Mouse (Mus musculus): ENCODE data around the gene Wdr83os. TPM values are rescaled to one million over a fixed set of nuclear protein-coding genes. Genes with fewer than 3 reads are reported as not detected.

The Wdr83os gene
- total RNA-seq (2021), result 10 to 100 TPM; 57.7 to 69.0 TPM

DNA sequence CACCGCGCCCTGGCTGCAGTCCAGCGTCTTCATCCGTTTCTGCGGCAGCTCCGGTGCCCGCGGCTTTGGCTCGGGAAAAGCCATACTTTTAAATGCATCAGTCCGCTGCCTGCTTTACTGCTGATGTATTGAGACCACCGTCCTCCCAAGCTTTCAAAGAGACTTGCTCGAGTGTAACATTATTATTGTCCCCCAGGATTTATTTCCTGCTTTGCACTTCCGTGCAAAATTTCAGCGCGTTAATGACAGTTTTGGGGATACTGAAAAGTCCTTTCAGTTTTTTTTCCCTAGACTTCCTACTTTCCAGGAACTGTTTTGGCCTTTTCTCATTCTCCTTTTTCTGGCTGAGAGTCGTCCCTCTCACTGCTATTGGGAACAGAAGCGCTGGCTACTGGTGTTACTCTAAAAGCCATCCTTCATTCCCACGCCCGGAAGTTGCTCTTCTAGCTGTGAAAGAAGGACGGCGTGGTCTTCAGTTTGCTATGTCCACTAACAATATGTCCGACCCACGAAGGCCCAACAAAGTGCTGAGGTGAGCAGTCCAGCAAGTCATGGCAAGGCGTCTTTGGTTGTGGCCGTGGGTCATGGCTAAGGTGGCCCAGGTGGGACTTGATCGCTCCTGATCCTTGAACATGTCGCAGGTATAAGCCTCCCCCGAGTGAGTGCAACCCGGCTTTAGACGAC lies at the start of gene Wdr83os:
Wdr83os (plus strand) TSS at position 209 of the 684 bp plus-strand sequence.
- peak in 1 of 2 experiments; percentile 47 for DNase-seq (ENCODE audit: extremely low spot score in 1 of 2, low spot score in 1 of 2)

DNA sequence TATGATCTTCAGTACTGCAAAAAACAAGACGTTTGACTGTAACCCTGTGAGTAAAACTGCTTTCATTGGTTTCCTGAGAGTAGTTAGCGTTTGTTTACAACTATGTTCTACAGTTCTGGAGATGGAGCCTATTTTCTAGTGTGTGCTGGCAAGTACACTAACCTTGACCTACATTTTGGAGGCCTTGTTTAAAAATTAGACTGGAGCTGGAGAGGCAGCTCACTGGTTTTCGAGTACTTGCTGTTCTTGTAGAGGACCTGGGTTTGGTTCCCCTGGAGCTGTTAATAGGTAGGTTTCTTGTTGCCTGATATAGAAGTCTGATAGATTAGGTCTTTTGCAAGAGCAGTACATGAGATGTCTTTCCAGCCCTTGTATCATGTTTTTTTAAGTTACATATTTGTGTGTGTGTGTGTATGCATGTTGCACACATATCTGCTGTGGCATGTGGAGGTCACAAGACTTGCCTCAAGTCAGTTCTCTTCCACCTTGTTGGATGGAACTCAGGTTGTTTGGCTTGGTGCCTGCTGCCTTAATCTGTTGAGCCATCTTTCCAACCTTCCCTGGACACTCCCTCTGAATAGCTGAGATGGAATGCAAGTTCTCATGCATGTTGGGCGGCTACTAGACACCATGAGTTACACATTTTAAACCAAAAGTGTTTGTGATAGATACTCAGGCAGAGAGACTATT lies 47.8 kb upstream of the Wdr83os start:
- DNase-seq (ENCODE audit: extremely low spot score in 1 of 2, low spot score in 1 of 2), result no peak

DNA sequence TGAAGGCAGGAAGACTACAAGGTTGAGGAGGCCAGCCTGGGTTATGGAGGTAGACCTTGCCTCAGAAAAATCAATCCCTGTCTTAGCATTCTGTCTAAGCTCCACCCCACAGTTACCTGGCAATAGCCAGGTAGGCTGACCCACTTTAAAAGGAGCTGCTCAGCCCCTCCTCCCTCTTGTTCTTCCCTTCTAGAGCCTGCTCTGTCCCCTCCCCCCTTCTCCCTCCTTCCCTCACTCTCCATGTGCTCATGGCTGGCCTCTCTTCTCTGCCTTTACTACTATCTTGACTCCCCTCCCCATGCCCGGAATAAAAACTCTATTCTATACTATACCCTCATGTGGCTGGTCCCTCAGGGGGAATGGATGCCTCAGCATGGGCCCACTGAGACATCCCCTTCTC lies 46.7 kb upstream of the Wdr83os start:
- no peak for DNase-seq (ENCODE audit: extremely low spot score in 1 of 2, low spot score in 1 of 2)

DNA sequence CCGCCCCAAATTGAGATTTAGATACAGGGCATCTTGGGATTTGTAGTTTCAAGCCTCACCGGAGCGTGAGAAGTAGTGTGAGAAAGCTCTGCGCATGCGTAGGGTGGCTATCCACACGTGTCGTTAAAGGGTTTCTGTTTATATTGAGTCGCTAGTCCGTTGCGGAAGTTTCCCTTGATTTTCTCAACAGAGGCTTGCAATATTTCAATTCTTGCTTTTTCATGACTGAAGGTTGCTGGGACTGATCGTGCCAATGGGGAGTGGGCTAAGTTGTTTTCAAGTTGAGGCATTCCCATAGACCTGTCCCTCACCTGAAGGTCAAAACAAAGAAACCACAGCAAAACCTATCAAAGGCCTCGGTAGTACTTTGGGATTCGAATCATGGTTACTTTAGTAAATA lies 45.8 kb upstream of the Wdr83os start:
- DNase-seq (ENCODE audit: extremely low spot score in 1 of 2, low spot score in 1 of 2), result peak in 1 of 2 experiments; percentile 64

DNA sequence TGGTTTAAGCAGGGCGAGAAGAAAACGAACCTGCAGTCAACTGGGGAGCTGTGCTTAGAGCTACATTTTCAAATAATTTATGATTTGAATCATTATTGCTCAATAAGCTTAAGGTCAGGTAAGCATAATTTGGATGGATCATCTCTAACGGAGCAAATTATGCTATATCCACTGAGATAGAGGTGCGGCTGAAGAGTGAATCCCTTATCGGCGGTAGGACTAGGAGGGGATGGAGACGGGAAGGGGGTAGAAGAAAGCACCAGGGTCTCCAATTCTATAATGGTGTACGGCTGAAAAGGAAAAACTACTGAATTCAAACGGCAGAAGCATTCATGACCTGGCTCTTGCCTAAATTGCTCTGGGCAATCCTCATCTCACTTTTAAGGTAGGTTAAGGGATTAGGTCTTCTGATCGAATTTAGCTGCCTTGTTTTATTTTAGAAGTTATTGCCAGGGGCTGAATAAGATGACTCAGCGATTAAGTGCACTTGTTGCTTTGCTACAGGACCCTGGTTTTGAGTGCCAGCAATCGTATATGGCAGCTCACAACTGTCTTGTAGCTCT lies 45.3 kb upstream of the Wdr83os start:
- DNase-seq (ENCODE audit: extremely low spot score in 1 of 2, low spot score in 1 of 2), result no peak

DNA sequence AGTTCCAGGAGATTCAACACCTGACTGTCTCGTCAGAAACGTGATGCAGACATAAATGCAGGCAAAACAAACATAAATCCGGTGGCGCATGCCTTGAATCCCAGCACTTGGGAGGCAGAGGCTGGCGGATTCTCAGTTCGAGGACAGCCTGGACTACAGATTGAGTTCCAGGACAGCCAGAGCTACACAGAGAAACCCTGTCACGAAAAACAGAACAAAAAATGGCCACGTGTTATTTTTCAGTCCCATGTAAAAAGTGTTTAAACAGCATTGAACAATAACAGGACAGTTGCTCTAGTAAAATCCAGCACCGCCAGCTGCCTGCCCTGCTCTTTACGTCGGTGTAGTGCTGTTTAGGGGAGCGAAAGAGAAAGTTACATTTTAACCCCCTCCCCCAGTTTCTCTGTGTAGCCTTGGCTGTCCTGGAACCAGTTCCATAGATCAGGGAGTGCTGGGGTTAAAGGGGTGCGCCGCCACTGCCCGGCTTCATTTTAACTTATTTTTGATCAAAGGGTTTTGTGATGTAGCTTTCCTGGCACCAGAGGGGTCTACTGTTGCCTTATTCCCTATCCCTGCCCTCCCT lies 44.7 kb upstream of the Wdr83os start:
- DNase-seq (ENCODE audit: extremely low spot score in 1 of 2, low spot score in 1 of 2), result no peak

DNA sequence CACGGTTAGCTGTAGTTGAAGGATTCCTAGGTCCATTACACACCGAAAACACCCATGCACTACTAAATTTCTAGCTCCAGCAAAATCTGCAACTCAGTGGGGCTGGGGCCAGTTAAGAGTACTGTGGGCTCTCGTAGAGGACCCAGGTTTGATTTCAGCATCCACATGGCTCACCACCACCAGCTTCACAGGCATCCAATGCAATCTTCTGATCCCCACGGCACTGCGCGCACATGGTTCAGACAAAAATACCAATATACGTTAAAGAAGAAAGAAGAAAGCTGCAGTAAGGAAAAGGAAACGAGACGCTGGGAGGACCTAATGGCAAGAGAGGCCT lies 44.2 kb upstream of the Wdr83os start:
- DNase-seq (ENCODE audit: extremely low spot score in 1 of 2, low spot score in 1 of 2), result peak in 1 of 2 experiments; percentile 53

DNA sequence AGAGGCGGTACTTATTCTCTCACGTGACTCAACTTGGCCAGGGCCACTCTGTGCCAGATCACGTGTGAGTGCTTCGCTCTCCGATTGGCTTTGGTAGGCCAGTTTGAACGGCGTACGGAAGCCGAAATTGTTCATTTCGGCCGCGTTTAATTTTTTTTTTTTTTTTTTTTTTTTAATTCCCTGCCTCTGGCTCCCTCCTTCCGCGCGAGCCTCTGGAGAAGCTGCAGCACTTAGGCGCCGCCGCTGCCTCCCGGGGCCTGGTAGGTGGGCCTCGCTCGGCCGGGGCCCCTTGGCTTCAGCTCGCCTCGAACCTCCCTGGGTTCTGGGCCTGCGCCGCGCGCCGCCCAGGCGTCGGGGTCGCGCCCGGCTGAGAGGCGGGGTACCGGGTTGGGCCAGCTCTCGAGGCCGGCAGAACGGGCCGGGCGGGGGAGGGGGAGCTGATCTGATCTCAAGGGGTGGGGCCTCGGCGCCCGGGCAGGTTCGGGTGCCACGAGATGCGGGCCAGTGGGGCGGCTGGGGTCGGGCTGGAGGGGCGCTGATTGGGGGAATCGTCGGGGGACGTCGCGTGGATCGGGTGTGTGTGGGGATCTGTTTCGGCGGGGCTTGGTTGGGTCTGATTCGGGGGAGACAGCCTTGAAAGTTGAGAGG lies 43.7 kb upstream of the Wdr83os start, which contains the start of gene Tnpo2:
Tnpo2 (plus strand) TSS at position 198 of the 648 bp plus-strand sequence.
- DNase-seq (ENCODE audit: extremely low spot score in 1 of 2, low spot score in 1 of 2), result peak; percentile 73 to 78

DNA sequence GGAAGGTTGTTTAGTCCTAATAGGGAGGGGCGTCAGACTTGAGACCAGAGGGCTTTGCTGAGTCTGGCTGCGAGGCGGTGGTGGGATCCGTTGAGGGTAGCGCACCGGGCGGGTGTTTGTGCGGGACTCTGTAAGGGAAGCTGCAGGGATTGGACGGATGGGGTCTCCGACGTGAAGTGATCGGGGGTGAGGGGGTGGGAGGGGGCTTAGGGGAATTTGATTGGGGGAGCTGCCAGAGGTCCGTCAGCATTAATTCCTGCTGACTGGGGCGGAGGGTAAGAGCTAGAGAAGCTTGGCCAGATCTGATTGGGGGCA lies 43.2 kb upstream of the Wdr83os start:
- no peak for DNase-seq (ENCODE audit: extremely low spot score in 1 of 2, low spot score in 1 of 2)

DNA sequence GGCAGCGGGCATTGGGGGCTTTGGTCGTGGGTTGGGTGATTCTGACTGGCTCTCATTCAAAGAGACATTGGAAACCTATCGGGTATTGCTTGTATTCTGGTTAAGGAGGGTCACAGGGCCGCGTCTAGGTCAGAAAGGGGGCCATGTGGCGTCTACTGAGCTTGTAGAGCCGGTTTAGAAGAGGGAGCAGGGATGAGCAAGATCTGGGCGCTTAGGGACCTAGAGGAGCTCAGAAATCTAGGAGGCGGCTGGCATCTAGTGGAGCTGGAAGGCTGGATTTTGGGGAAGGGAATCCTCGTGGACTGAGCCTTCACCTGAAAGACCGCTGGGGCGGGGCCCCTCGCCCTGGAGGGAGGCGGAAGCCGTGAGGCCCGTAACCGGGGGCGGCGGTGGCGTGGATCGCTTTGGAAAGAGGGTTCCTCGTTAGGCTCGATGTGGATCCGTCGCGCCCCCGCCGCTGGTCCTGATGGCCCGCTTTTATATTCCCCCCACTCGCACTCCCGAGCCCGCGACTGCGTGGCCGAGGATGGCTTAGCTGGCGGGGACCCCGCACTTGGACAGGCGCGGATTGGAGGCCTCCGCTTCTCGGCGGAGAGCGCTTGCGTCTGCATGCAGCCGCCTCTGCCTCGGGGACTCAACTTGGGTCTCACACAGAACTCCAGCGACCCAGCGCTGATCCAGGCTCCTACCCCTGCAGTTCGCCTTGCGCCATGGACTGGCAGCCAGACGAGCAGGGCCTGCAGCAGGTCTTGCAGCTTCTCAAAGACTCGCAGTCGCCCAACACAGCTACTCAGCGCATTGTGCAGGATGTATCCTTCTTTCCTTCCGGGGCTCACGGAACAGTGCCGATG lies 42.6 kb upstream of the Wdr83os start:
- peak; percentile 43 to 46 for DNase-seq (ENCODE audit: extremely low spot score in 1 of 2, low spot score in 1 of 2)

DNA sequence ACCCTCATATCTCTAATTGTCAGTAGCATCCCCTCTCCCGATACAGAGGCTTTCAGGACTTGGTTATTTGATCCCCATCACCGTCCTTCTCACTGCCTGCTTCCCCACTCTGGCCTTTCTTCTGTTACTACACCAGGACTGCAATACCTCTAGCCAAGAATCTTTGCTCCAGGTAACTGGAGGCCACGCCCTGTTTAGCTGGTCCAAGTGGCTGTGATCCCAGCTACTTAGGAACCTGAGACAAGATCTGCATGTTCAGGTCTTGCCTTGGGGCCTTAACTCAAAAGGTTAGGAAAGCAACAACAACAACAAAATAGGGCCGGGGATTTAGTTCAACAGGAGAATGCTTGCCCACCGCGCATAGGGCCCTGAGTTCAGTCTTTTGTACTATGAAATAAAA lies 36.9 kb upstream of the Wdr83os start:
- no peak for DNase-seq (ENCODE audit: extremely low spot score in 1 of 2, low spot score in 1 of 2)

DNA sequence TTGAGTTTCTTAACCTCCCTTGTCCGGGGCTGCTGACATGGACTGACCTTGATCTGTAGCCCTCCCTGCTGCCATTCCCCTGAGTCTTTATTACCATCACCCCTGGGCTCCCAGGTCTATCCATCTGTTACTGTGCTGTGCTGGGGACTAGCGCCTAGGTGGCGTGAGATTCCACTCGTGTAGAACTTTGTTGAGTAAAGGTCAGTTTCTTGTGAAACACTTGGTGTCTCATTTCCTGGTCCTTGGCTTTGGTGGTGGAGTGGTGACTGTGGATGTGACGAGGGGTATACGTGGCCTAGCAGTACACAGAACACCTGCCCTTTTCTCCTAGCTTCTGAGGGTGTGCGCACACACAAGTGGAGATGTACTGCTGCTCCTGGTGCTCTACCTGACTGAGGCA lies 23.2 kb upstream of the Wdr83os start:
- DNase-seq (ENCODE audit: extremely low spot score in 1 of 2, low spot score in 1 of 2), result no peak

DNA sequence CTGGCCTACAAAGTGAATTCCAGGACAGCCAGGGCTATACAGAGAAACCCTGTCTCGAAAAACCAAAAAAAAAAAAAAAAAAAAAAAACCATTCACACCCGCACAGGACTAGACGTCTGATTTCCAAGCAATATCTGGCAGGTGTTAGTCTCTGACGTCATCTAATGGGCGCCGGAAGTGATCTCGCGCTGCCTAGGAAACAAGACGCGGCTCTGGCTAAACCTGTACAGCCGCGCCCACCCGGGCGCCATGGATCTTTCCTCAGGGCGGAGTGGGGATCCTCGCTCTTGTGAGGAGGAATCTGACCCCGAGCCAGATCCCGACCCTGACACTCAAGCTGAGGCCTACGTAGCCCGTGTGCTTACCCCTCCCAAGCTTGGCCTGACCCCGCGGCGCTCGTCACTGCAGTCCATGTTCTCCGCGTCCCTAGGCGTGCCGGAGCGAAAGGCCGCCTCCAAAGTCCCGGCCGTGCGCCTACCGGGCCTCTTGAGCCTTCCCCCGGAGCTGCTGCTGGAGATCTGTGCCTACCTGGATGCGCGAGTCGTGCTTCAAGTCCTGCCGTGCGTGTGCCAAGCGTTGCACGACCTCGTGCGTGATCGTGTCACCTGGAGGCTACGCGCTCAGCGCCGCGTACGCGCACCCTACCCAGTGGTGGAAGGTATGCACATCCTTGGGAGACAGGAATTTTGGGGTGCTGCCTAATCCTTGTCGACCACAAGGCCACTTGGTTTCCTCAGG lies 20.5 kb upstream of the Wdr83os start, which contains the start of gene Fbxw9:
Fbxw9 (plus strand) TSS at position 177 of the 738 bp plus-strand sequence.
- peak; percentile 86 to 89 for DNase-seq (ENCODE audit: extremely low spot score in 1 of 2, low spot score in 1 of 2)

DNA sequence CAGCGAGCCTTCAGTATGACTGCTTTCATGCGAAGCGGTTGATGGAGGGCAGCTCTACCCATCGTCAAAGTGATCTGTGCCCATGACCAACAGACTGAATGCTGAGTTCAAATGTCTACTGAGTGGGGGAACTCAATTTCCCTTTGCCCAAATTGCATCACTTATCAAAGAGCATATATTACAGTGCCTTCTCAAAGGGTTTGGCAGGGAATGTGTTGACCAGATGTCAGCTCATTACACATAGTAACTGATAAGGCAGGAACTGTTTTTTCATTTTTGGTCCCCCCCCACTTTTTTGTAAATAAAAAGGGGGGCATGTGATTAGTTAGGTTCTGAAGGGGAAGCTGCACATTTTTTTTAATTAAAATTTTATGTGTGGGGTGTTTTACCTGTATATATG lies 17.9 kb upstream of the Wdr83os start:
- no peak for DNase-seq (ENCODE audit: extremely low spot score in 1 of 2, low spot score in 1 of 2)

DNA sequence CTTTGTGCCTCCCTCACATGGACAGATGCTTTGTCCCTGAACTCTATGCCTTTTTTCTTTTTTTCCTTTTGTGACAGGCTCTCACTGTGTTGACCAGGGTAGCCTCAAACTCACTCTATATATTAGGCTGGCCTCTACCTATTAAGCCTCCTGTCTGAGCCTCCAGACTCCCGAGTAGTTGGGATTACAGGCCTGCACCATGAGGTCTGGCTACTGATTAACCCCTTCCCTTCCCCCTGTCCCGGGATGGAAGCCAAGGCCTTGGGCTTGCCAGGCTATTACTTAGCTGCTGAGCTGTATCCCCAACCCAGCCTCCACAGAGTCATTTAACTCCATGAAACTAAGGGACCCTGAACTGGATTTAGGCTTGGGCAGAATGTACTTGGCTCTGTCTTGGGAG lies 15.3 kb upstream of the Wdr83os start:
- DNase-seq (ENCODE audit: extremely low spot score in 1 of 2, low spot score in 1 of 2), result no peak

DNA sequence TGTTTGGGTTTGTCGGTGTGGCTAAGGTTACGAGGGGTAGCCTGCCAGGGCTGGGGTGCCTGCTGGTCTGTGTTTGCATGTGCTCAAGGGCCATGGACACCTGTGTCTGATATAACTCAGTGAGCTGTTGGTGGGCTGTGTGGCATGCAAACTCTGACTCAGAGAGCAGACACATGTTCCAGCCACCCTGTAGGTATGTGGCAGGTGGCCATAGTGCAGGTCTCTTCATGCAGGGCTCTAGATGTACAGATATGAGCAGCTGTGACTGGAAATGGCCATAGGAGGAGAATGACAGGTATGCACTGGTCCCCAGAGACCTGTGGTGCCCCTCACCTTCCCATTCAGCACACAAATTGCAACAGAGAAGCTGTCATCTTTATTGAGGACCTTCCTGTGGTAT lies 13.4 kb upstream of the Wdr83os start:
- no peak for DNase-seq (ENCODE audit: extremely low spot score in 1 of 2, low spot score in 1 of 2)

DNA sequence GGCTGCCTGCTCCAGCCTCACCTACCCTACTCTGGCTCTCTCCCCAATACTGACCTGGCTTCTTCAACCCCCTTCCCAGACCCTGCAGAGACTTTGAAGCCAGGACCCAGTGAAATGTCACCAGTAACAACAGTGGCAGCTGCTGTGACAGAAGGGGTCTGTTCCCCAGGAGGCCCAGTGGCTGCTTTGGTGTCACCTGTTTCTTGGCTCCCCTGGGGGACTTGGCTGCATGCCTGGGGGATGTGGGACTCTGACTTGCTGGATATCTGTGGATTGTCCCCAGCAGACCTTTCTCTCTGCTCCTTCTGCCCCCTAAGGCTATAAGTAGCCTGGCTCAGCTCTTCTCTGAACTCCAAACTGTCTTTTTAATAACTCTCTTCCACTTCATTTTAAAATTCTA lies 12.6 kb upstream of the Wdr83os start, which contains the start of gene Gm5741:
Gm5741 (minus strand) TSS at position 1 of the 400 bp plus-strand sequence.
- no peak for DNase-seq (ENCODE audit: extremely low spot score in 1 of 2, low spot score in 1 of 2)

DNA sequence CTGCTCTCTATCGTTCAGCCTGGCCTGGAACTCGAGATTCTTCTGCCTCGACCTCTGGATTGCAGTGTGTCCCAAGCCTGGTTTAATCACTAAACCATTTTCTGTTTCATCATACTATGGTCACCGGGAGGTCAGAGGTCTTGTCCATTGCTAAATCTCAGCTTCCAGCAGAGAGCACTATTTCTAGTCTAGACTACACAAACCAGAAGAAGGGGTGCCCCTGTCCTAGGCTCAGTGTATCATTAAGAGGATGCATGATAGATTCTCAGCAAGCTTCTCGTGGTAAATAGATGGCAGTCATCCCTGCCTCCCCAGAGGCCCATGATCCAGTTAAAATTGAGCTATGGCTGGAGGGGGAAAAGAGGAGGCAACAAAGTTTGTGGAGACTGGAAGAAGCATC lies 9.5 kb upstream of the Wdr83os start:
- DNase-seq (ENCODE audit: extremely low spot score in 1 of 2, low spot score in 1 of 2), result no peak

DNA sequence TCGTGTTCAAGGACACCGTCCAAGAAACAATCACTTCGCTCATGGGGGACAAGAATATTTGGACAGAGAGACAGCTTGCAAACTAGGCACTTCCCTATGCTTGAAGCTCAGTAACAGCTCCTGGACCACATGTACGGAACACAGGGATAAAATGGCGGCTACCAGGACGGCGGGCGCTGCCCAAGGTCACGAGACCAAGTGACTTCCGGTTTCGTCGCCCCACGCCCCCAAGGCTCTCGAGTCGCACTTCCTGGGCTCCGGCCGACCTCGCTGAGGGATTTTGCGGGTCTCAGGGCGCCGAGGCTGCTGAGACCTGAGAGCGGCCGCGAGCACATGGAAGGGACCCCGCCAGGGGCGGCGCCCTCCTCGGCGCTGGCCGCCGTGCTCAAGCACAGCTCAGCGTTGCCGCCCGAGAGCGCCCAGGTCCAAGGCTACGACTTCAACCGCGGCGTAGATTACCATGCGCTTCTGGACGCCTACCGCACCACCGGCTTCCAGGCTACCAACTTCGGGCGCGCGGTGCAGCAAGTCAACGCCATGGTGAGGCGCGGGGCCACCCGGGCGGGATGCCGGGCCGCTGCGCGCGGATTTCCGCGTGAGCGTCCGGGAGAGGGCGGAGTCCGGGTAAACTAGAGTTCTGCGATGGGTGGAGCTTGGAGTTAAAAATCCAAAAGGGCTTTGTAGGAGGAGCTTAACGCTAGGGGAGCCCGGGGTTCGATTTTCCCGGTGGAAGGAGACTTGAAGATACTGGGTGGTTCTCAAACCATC lies 8.8 kb upstream of the Wdr83os start, which contains the start of gene Dhps:
Dhps (plus strand) TSS at position 244 of the 768 bp plus-strand sequence.
- peak; percentile 67 to 77 for DNase-seq (ENCODE audit: extremely low spot score in 1 of 2, low spot score in 1 of 2)

Measured in layer of hippocampus, postnatal 25 days (tissue).